Mouse (Mus musculus) retina, postnatal 7 days (tissue): ENCODE data around the gene Bspry.
A peak's percentile ranks its signal among the peaks of the same experiment; 100 is the strongest.

ENCODE experiments used
- DNase-seq: peaks from one replicate; pipeline ENCODE4 v3.0.0-alpha.2; 2012; ENCODE audit warnings: low read depth, low spot score

The Bspry gene

DNA sequence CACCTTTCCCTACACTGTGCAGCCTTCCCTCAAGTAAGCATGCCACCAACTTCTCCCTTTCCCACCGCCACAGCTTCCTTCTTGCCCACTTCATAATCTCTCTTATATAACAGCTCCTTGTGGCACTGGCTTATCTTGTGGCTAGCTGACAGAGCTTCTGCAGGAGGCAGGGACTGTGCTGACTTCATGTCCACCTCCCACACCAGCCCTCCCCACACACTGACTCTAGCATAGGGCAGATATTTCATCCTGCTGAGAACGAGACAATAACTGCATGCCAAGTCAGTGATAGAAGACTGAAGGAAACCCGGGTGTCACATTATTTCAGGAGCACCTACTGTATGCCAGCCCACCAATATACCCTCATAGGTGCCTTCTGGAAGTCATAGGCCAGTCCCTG lies 35.6 kb downstream of the Bspry start:
- no peak for DNase-seq

DNA sequence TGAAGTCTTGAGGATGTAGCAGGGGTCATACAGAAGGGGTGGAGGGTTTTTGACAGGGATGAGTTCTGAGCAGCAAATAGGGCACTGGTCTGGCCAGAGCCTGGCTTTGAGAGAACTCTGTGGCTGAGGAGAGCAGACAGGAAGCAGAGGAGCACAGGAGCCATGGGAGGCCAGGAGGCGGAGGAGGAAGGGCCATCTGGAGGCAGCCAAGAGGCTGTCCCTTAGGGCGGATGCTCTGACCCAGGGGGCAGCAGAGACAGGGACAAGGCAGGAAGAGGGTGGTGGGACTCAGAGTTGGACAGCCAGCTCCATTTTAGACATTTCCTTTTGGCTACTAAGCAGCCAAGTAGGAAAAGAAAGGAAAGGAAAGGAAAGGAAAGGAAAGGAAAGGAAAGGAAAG lies 36.2 kb downstream of the Bspry start:
- DNase-seq: no peak

DNA sequence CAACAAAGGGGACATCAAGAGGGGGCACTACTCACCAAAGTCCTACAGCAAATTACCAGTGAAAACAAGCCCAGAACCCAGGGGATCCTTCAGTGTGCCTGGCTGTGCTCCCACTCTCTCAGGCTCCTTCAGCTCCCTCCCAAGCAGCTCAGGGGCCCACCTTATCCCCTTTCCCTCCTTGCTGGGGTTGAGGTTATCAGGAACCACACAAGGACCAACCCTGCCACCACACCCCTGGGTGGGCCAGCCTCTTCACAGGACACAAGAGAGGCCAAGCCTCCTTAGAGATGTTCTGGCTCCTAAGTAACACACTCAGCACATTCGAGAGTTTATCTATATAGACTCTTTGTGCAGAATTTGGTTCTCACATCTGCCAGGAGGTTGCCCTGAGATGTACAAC lies 36.7 kb downstream of the Bspry start:
- no peak for DNase-seq

DNA sequence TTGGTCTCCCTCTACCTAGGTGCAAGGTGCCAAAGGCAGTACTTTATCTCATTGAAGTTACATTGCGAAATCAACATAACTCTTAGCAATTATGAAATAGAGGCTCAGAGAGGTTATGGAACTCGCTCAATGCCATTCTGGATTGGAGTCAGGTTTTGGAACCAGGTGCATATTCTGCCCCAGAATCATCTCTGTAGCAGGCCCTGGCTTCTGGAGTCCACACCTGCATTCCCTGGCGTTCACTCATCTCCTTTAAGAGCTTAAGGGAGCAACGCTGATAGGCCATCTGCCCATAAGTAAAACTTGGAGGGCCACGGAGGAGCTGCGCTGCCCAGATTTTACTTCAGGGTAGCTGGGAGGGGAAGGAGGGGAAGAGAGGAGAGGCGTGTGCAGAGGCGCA lies 37.2 kb downstream of the Bspry start:
- no peak for DNase-seq

DNA sequence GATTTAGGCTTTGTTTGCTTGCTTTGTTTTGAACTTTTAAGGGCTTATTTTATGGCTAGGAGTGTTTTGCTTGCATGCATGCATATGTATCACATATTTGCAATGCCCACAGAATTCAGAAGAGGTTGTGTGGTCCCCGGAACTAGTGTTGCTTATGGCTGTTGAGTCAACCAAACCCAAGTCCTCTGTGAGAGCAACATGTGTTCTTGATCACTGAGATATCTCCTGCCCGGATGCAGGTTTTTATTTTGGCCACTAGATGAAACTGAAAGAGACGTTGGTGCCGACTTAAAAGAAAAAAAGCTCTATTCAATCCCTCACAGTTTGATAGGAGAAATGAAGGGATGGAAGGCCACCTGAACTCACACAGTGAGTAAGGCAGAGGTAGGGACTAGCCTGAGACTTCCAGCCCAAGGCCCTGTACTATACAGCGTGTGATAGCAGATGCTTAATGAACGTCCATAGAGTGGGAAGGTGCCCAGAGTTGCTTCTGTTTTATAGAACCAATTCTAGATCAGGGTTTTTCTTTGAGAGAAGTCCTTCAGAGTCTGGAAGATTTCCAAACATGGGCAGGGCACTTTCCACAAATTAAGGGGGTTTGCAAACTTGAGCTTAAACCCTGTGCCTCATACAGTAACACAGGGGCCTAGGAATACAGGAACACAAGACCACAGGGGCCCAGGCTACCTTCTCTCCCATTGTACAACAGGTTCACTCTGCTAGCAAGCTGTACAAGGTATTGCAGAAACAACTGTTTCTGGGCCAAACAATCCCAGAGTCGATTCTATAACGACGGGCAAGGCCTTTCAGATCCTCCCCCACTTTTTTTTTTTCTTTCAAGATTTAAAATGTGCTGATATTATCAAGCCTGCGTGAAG lies 37.9 kb downstream of the Bspry start:
- DNase-seq: no peak

DNA sequence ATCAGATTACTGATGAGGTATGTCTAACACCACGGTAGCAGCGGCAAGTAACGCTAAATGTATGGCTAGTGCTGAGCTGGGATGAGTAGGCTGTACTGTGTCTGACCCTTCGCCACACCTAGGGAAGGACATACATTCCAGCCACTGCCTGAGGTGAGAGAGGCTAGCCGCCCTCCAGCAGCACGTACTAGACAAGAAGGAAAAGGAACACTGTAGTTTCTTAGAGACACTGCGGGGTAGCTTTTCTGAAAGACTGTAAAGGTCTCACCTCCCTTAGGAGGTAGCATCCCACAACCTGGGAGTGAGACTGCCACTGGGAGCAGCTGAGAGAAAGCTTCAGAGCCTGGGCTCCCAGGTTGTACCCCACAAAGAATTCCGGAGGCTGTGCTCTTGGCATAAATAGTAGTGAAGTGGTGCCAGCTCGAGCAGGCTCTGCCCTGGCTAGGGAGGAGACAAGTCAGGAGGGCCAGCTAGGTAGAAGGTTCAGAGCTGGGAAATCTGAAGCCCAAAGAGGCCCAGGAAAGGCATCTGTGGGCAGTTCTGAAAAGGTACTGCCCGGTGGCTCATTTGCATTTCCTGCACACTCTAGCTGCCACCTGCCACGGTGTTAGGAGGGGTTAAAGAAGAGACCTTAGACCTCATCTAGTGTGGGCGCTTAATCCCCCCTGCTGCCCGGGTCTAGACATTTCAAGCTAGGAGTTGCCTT lies 38.7 kb downstream of the Bspry start:
- no peak for DNase-seq

DNA sequence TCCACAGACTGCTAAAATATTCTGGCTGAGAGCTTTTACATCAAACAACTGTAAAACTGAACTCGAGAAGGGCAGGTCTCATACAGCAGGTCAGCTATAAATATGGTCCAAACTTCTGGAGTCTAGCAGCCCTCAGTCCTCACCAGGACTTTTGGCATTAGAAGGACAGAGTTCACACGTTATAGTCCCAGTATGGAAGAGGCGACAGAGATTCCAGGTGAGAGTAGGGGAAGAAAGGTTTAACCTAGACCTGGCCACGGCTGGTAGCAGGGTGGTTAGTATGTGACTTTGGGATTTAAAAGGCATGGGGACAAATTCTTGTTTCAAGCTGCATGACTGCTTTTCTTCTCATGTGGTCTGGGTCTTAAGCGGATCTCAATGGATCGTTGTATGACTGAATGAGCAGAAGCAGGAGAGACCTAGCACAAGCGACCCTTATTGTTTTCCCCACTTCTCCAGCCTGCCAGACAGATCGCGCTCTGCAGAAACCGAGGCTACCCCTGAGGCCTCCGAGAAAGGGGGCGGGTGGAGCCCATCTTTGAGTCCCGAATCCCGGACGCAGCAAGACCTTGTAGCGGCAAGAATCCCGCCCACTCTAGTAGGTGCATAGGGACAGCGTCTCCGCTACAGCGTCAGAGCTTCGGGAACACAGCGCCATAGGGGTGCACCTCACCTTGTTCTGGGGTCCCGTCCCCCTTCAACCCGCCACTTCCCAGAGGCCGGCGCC lies 39.4 kb downstream of the Bspry start:
- DNase-seq: no peak

DNA sequence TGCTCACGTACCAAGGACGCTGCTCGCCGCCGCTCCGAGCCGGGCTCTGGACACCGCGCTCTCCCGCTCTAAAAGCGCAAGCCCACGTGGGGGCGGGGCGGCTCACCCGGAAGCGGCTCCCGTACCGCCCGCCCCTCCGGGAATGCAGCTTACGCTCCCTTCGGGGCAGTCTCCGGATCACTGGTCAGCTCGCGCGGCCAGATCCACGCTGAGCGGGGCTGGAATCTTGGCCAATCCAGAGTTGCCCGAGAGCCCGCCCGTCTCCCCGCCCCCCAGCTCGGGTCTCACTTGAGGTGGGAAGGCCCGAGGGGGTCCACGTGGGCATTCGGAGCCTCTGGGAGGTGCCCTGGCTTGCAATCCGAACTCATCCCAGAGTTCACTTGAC lies 40.0 kb downstream of the Bspry start, which contains the start of gene Alad:
Alad (minus strand) TSS at position 70 of the 385 bp plus-strand sequence.
- peak; percentile 76 for DNase-seq

DNA sequence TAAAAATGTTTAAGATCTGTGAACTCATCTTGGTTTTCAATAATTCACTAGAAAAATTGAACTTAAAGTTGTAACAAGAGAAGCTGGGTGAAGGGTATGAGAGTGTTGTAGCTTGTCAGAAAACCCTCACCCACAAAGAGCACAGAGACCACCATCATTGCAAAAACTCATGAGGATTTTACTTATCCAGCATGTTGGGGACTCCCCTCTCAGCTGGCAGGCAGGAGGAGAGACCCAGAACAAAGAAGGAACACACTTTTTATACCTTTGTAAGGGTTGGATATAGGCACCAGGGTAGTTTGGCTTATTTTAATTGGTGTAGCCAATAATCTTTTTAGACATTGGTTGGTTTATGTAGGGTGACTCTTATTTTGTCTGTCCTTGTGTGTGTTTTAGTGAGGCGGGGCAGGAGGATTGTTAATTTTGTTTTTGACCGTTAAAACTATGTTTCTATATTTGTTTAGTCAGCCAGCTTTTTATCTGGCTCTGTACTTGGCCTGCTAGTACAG lies 41.1 kb downstream of the Bspry start:
- DNase-seq: no peak

DNA sequence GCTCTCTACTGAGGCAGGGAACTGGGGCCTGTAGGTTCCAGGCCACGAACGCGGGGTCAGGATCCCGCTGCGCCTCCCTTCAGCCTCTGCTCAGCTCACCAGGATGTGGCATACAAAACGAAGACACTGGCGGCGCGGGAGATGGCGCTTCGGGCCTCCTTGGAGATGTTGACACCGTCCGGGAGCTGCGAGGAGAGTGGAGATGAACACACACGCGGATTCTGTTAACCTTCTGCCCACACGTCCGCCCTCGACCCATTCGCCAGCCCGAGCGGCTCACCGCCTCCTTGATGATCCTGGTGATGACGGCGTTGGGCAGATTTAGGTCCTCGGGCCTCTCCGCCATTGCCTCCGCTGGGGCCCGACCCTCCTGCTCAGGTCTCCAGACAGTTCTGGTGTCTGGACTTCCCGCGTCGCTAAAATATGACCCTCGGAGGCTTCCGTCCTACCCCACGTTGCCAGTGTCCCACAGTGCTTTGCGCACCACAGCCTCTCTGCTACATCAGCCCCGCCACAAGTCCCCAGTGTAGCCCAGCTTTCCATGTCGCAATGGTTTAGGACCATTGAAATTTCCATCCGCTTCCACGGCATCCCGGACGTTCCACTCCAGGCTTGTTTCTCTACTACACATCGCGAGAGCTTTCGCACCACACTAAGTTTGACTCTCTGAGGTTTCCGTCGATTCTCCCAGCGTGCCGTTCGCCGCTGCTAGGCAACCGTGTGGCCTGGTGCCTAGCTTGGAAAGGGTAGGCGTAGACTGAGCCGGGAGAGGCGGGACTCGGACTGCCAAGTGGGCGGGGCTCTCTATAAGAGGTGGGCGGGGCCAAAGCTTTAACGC lies 45.0 kb downstream of the Bspry start, which contains the start of the genes Pole3 and 4933430I17Rik:
Pole3 (minus strand) TSS at position 418 of the 838 bp plus-strand sequence.
4933430I17Rik (plus strand) TSS at position 719 of the 838 bp plus-strand sequence.
- peak; percentile 100 for DNase-seq

DNA sequence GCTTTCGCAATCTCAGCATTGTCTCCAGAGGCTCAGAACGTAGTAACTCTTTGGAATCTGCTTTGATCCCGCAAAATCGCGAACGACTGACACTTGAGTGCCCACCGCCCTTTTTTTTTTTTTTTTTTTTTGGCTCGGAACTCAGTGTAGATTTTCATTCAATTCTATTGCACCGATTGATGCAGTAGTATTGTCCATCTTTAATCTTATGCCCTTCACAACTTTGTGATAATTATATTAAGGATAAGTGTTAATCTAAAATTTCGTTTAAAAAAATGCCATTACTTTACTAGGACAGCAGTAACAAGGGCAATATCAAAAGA lies 45.6 kb downstream of the Bspry start:
- DNase-seq: no peak

DNA sequence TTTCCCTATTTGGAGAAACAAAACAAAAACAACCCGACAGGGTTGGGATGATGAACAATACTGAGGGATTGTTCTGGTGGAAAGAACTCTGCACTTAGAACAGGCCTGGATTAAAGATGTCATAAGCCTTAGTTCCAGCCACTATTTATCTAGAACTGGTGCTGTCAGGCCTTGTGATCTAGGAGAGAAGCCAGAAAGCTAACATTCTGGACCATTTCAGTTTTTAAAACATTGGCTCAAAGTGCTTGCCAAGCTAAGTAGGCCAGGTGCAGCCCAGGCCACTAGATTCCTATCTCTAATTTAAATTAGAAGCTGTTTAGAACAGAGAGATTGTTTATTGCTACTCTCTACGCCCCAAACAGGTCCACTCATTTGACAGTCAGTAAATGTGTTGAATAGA lies 46.4 kb downstream of the Bspry start:
- DNase-seq: no peak

DNA sequence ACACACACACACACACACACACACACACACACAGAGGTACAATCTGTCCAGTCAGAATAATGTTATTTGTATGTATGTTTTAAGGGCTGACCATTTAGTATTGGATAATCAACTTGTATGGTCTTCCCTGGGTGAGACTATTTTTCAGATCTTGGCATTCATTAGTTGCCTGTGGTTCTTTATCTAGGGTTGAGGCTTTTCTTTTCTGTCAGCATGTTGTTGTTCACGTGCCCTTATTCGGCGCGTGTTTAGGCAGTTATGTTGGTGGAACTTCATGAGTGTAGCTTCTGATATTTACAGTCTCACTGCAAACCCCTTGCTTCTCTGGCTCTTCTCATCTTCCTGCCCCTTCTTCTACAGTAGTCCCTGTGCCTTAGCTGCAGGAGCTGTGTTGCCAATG lies 47.8 kb downstream of the Bspry start:
- DNase-seq: no peak

DNA sequence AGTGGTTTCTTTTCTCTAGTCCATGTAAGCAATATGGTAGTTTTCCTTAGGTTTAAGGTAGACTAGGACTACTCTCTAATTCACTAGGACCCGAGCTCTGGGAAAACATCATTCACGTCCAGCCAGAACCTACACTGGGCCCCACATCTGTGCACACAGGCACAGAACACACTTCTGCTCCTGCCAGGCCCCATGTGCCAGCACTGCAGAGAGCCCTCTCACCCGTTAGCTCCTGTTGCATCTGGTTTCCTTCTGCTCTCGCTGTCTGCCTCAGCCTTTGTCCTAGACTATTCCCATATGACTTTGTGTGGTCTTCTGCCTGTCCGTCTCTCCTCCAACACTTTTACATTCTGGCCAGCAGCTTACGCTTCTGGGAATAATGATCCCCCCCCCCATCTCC lies 53.9 kb downstream of the Bspry start:
- no peak for DNase-seq

DNA sequence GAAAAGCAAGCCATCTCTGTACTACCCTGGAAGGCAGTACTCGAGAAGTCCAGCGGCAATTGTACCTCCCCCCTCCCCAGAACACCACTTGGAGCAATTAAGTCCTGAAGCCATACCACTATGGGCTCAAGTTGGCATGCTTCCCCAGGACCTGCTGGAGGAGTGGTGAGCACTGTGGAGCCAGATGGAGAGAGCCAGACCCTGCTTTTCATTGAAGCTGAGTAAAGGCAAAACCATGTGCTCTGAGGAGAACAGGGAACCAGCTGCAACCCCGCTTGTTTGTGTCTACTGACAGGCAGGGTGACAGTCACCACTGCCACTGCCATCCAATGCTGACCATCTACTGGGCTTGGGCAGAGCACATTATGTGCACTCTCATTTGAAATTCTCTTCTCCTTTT lies 61.9 kb downstream of the Bspry start:
- DNase-seq: no peak

DNA sequence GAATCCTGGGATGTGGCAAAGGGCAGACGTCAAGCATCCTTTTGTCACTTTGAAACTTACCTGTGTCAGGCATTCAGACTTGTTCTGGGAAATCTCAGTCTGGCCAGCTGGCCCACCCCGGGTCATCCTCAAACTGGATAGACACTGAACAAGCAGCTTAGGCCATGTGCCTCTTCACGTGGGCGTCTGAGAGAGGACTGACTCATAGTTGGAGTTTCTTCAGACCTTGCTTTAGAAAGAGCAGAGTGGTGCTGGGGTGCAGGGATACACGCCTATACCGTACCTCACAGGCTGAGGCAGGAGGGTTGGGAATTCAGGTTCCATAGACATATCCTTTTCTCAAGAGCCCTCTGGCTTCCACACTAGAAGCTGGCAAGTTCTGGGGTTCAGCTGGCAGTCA lies 63.9 kb downstream of the Bspry start:
- DNase-seq: no peak

DNA sequence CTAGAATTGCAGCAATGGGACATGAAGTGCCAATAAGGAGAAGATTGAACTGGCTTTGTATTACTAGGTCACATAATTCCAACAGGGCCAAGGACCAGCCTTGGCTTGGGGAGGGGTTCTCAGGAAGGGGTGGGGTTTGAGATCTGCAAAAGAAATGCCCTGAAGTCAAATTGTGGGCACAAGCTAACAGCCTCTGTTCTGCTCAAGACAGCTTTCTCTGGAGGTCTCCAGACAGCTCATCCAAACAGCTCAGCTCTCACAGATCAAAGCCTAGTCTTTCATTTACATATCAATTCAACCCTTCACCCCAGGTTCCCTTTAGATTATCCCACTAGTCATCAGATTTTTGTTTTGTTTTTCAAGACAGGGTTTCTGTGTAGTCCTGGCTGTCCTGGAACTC lies 64.9 kb downstream of the Bspry start:
- DNase-seq: no peak
